Mouse (Mus musculus) forebrain, embryonic 12.5 days (tissue): ENCODE measurements around the gene Leng8. TPM values are rescaled to one million over a fixed set of nuclear protein-coding genes. Genes with fewer than 3 reads are reported as not detected.

Source experiments
- ATAC-seq: fragments of 200-750 bp; cut with Nextera tagmentation; 2 replicates; pipeline ENCODE4 v1.8.0; 2017; ENCODE audit warnings: moderate TSS enrichment; ENCODE audit not compliant: low FRiP score
- H3K27ac ChIP-seq: fragments of 300-500 bp; sonication (generic); 2 replicates; pipeline ENCODE4 v1.5.1; 2016; ENCODE audit warnings: mild to moderate bottlenecking
- H3K27me3 ChIP-seq: fragments of 300-500 bp; sonication (generic); 2 replicates; pipeline ENCODE4 v1.6.1; 2016; ENCODE audit warnings: mild to moderate bottlenecking
- H3K36me3 ChIP-seq: fragments of 300-500 bp; sonication (generic); replicated peaks from 2 replicates; pipeline ENCODE4 v1.6.1; 2016; ENCODE audit warnings: mild to moderate bottlenecking
- H3K4me1 ChIP-seq: fragments of 300-500 bp; sonication (generic); 2 replicates; pipeline ENCODE4 v1.6.1; 2016
- H3K4me2 ChIP-seq: fragments of 300-500 bp; sonication (generic); 2 replicates; pipeline ENCODE4 v1.6.1; 2016; ENCODE audit warnings: mild to moderate bottlenecking, moderate library complexity
- H3K4me3 ChIP-seq: fragments of 300-500 bp; sonication (generic); replicated peaks from 2 replicates; pipeline ENCODE4 v1.5.1; 2016; ENCODE audit warnings: mild to moderate bottlenecking
- H3K9ac ChIP-seq: fragments of 300-500 bp; sonication (generic); 2 replicates; pipeline ENCODE4 v1.6.1; 2016; ENCODE audit warnings: mild to moderate bottlenecking
- H3K9me3 ChIP-seq: fragments of 300-500 bp; sonication (generic); 2 replicates; pipeline ENCODE4 v1.6.1; 2016
- WGBS: fragments of 180-500 bp; shearing (Covaris S2); methylation state at CpG from one replicate; pipeline ENCODE4 v1.1.7; 2016; 5-methylcytosine and 5-hydroxymethylcytosine counted together
- polyA plus RNA-seq: library from polyadenylated mRNA; unstranded; fragments of >200 nt; fragmentation: Nextera tagmentation; extraction: Ambion mirVana; gene quantifications from 2 replicates; pipeline ENCODE4 v1.2.1, GENCODE M21; 2016

Leng8 gene
- 104 and 115 TPM in 2 replicates for polyA plus RNA-seq

DNA sequence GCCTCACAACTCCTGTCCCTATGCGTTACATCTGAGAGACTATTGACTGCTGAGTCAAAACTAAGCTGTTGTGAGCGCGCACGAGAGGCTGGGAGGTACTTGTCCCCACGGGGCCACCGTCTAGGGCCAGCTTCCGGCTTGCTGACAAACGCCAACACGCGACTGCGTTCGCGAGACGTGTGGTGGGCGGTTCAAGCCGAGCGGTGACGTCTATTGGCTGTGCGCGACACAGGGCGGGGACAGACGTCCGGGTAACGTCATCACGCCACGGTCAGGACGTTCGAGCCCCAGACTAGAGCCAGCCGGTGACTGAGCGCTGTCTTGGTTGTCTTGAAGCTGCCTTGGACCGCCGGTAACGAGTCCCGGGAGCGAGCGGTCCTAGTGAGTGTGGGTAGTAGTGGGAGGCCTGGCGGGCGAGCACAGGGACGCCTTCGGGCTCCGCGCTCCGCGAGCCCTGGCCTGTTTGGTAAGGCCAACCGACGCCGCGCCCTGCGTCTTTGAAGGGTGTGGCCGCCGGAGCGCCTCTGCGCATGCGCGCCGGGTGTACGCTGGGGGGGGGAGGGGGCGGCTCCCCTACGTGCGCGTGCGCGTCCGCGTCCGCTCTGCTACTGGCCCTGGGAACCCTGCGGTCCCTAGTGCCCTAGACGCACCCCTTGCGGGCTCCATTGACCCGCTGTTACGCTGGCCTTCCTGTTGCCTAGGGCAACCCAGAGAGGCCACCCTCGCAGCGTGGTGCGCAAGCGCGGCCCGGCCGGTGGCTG, at the start of gene Leng8:
Gene Leng8, plus strand, starts transcription at position 269 of the 761 bp plus-strand sequence.
- Histone ChIP-seq H3K9ac (peak within 1 kb of the TSS; percentile 77), H3K4me1 (peaks cover 17% of the 10 kb centered on the region), H3K27ac (peak within 1 kb of the TSS; percentile 92), H3K4me3 (peak within 1 kb of the TSS; percentile 81), H3K36me3 (peaks cover 62% of the 10 kb centered on the region), H3K9me3 (no peaks in the 10 kb centered on the region), H3K4me2 (peak within 1 kb of the TSS; percentile 81), H3K27me3 (no peaks in the 10 kb centered on the region)
- peak; percentile 98 for ATAC-seq
- WGBS, result under 1% methylated on average over 50 of the region's 78 CpGs

- no peak overlapping the region for H3K9ac ChIP-seq
- H3K4me1 ChIP-seq, result no peaks in the 10 kb centered on the region
- no peaks in the 10 kb centered on the region for H3K9me3 ChIP-seq
- H3K36me3 ChIP-seq, result no peaks in the 10 kb centered on the region
- no peak for ATAC-seq
- no peaks in the 10 kb centered on the region for H3K27me3 ChIP-seq
- no peak overlapping the region for H3K4me2 ChIP-seq
- no peak overlapping the region for H3K27ac ChIP-seq
- H3K4me3 ChIP-seq, result no peak overlapping the region
- WGBS, result 85% methylated on average over 4 of the region's 4 CpGs
Measured at GRCm38 (mm10) chr7:4087238-4087895, 49.5 kb upstream of the Leng8 start.

- Histone ChIP-seq H3K4me1 (no peaks in the 10 kb centered on the region), H3K27me3 (no peaks in the 10 kb centered on the region), H3K9me3 (no peaks in the 10 kb centered on the region), H3K4me2 (no peak overlapping the region), H3K36me3 (no peaks in the 10 kb centered on the region), H3K9ac (no peak overlapping the region), H3K27ac (no peak overlapping the region), H3K4me3 (no peak overlapping the region)
- 83% methylated on average over 6 of the region's 6 CpGs for WGBS
- ATAC-seq, result no peak
Measured at GRCm38 (mm10) chr7:4087896-4088480, 48.9 kb upstream of the Leng8 start.

GRCm38 (mm10) chr7:4088679-4089078, 48.2 kb upstream of the Leng8 start:
- Histone ChIP-seq H3K4me1 (no peaks in the 10 kb centered on the region), H3K27ac (no peak overlapping the region), H3K36me3 (no peaks in the 10 kb centered on the region), H3K4me2 (no peak overlapping the region), H3K9ac (no peak overlapping the region), H3K27me3 (no peaks in the 10 kb centered on the region), H3K9me3 (no peaks in the 10 kb centered on the region), H3K4me3 (no peak overlapping the region)
- WGBS, result 78% methylated on average over 2 of the region's 2 CpGs
- no peak for ATAC-seq

GRCm38 (mm10) chr7:4091170-4091569, 45.7 kb upstream of the Leng8 start:
- H3K4me2 ChIP-seq, result no peak overlapping the region
- no peaks in the 10 kb centered on the region for H3K27me3 ChIP-seq
- ATAC-seq, result no peak
- no peaks in the 10 kb centered on the region for H3K9me3 ChIP-seq
- H3K4me1 ChIP-seq, result no peaks in the 10 kb centered on the region
- H3K9ac ChIP-seq, result no peak overlapping the region
- no peaks in the 10 kb centered on the region for H3K36me3 ChIP-seq
- no peak overlapping the region for H3K27ac ChIP-seq
- H3K4me3 ChIP-seq, result no peak overlapping the region
- WGBS, result 63% methylated on average over 8 of the region's 8 CpGs

DNA sequence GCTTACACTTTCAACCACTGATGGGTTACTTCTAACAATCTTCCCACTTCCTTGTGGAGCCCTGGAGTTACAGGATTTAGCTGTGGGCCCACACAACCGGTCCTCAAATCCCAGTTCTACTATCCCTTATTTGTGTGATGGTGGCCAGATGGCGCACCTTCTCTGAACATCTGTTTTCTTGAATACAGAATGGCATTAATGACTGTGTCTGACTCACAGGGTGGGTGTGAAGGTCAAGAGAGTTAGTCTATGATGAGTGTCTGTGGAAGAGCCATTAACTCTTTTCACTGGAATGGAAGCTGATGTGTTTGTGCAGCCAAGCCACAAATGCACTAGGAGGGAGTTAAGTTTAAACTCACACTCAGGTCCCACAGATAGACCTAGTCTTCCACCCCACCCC, 38.5 kb upstream of the Leng8 start:
- no peak overlapping the region for H3K27ac ChIP-seq
- no peaks in the 10 kb centered on the region for H3K27me3 ChIP-seq
- no peak overlapping the region for H3K9ac ChIP-seq
- H3K4me3 ChIP-seq, result no peak overlapping the region
- no peaks in the 10 kb centered on the region for H3K9me3 ChIP-seq
- WGBS, result 88% methylated on average over 2 of the region's 2 CpGs
- no peak overlapping the region for H3K4me2 ChIP-seq
- no peak for ATAC-seq
- no peaks in the 10 kb centered on the region for H3K36me3 ChIP-seq
- H3K4me1 ChIP-seq, result no peaks in the 10 kb centered on the region

DNA sequence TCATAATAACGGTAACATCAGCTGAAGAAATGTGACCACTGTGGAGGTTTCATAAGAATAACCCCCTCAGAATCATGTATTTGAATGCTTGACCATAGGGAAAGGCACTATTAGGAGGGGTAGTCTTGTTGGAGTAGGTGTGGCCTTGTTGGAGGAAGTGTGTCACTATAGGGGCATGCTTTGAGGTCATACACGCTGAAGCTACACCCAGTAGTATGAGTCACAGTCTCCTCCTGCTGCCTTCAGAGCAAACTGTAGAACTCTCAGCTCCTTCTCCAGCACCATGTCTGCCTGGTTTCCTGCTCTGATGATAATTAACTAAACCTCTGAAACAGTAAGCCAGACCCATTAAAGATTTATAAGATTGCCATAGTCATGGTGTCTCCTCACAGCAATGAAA, 38.0 kb upstream of the Leng8 start:
- no peaks in the 10 kb centered on the region for H3K27me3 ChIP-seq
- H3K9me3 ChIP-seq, result no peaks in the 10 kb centered on the region
- H3K4me3 ChIP-seq, result no peak overlapping the region
- H3K4me2 ChIP-seq, result no peak overlapping the region
- no peak overlapping the region for H3K27ac ChIP-seq
- no peak for ATAC-seq
- no peaks in the 10 kb centered on the region for H3K36me3 ChIP-seq
- no peaks in the 10 kb centered on the region for H3K4me1 ChIP-seq
- 83% methylated on average over 2 of the region's 2 CpGs for WGBS
- H3K9ac ChIP-seq, result no peak overlapping the region

- Histone ChIP-seq H3K27ac (no peak overlapping the region), H3K36me3 (no peaks in the 10 kb centered on the region), H3K27me3 (no peaks in the 10 kb centered on the region), H3K9ac (no peak overlapping the region), H3K9me3 (no peaks in the 10 kb centered on the region), H3K4me2 (no peak overlapping the region), H3K4me3 (no peak overlapping the region), H3K4me1 (no peaks in the 10 kb centered on the region)
- no peak for ATAC-seq
- 81% methylated on average over 5 of the region's 5 CpGs for WGBS
Measured at GRCm38 (mm10) chr7:4101144-4101543, 35.7 kb upstream of the Leng8 start.

- no peaks in the 10 kb centered on the region for H3K4me1 ChIP-seq
- H3K9me3 ChIP-seq, result no peaks in the 10 kb centered on the region
- no peak overlapping the region for H3K9ac ChIP-seq
- no peak overlapping the region for H3K27ac ChIP-seq
- H3K4me3 ChIP-seq, result no peak overlapping the region
- H3K4me2 ChIP-seq, result no peak overlapping the region
- no peaks in the 10 kb centered on the region for H3K36me3 ChIP-seq
- ATAC-seq, result no peak
- WGBS, result 15% methylated on average over 4 of the region's 4 CpGs
- no peaks in the 10 kb centered on the region for H3K27me3 ChIP-seq
Measured at GRCm38 (mm10) chr7:4103411-4103810, 33.4 kb upstream of the Leng8 start.

DNA sequence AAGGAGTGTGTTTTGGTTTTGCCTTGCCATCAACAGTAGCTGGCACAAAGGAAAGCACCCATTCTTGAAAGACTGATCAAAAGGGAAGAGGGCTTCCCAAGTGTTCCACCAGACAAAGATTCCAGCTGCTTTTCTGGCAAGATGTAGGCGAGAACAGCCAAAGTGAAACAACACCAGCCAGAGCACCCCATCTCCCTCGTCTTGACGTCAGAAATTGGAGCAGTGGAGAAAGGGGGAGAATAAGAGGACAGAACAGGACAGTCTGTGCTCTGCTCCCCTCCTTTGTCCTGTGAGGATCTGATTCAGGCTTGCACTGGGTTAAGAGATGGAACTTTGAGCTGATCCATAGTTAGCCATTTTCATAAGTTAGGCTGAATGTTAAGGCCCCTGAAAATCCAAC, 25.1 kb upstream of the Leng8 start:
- Histone ChIP-seq H3K9ac (no peak overlapping the region), H3K4me2 (no peak overlapping the region), H3K27me3 (no peaks in the 10 kb centered on the region), H3K27ac (0 out of 2 replicates have a peak overlapping the region, but pooled peaks have one; percentile 13), H3K36me3 (no peaks in the 10 kb centered on the region), H3K9me3 (no peaks in the 10 kb centered on the region), H3K4me1 (peaks cover 2% of the 10 kb centered on the region; the same call in 1 of the 2 replicates), H3K4me3 (no peak overlapping the region)
- ATAC-seq, result no peak
- WGBS, result 54% methylated on average over 3 of the region's 3 CpGs

DNA sequence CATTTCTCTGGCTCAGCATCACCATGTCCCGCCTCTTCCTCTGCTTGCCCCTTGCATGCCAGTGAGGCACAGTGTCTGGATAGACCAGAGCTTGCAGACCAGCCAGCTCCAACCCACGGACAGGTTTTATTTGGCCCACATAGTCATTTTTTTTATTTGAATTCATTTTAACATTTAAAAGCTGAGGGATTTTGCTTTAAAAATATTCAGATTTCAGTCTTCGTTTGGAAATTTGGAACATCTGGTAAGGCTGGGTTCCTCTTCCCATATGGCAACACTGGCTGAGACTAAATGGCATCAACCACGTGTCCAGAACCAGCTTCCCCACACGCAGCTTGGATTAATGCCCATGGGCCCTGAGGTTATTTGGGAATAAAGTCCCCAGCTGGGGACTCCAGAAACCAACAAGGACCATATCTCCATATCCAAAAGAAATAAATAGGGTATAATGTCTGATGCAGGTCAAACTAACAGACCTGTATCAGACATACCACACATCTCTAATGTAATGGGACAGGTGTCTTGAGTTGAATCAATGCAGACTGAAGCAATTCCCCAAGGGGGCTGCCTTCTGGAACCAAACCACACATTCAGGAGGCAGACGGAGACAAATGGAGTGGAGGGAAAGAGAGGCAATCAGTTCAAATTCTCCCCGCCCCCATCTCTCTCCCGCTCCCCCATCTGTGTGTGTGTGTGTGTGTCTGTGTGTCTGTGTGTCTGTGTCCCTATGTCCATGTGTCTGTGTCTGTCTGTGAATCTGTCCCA, 19.6 kb upstream of the Leng8 start:
- no peaks in the 10 kb centered on the region for H3K36me3 ChIP-seq
- H3K27ac ChIP-seq, result no peak overlapping the region
- peaks cover 33% of the 10 kb centered on the region for H3K4me1 ChIP-seq
- no peaks in the 10 kb centered on the region for H3K9me3 ChIP-seq
- 72% methylated on average over 8 of the region's 8 CpGs for WGBS
- no peak overlapping the region for H3K4me2 ChIP-seq
- no peak for ATAC-seq
- no peak overlapping the region for H3K4me3 ChIP-seq
- no peak overlapping the region for H3K9ac ChIP-seq
- H3K27me3 ChIP-seq, result no peaks in the 10 kb centered on the region

DNA sequence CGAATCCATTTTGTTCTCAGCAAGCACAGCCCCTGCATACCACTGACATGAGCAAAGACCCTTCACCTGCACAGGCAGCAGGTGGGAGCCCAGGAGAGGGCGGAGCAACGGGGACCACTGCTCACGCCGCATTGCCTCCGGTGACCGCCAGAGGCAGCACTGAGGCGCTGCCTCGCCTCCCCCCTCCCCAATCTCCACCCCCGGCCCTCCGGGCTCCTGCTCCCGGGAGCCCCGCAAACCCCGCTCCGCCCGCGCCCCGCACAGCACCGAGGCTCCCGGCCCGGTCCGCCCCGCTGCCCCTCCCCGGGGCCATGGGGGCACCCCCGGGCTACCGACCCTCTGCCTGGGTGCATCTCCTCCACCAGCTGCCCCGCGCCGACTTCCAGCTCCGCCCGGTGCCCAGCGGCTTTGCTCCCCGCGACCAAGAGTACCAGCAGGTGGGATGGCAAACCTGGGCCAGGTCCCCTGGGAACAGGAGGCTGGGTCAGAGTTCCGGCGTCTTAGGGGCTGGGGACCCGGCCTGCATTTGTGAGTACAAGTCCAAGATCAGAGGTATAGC, 17.4 kb upstream of the Leng8 start, which contains the start of gene Ttyh1:
Gene Ttyh1, plus strand, starts transcription at position 65 of the 559 bp plus-strand sequence.
- Histone ChIP-seq H3K36me3 (no peaks in the 10 kb centered on the region), H3K4me1 (peaks cover 51% of the 10 kb centered on the region), H3K27ac (peak within 1 kb of the TSS; percentile 94), H3K4me2 (peak within 1 kb of the TSS; percentile 65), H3K4me3 (peak within 1 kb of the TSS; percentile 69), H3K27me3 (no peaks in the 10 kb centered on the region), H3K9me3 (no peaks in the 10 kb centered on the region), H3K9ac (peak within 1 kb of the TSS; percentile 91)
- ATAC-seq, result no peak
- WGBS, result 1% methylated on average over 37 of the region's 37 CpGs
